Mouse (Mus musculus): ENCODE measurements around the gene Agt.

The Agt gene

DNA sequence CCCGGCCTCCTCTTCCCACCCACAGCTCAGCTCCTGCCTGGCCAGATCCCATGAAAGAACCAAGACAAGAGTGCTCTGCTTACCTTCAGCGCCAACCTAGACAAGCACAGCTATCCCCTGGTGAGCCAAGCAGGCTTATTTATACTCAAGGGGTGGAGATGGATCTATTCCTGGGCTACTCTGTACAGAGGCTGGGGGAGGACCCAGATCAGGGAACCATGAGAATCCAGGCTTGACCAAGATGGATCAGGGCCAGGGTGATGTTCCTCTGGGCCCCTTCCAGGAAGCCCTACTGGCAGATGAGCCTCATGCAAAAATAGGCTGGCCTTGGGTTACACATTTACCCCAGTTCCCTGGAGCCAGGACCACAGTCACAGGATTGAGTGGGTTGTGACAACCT, at the start of gene Agt:
Gene Agt (minus strand): TSS at position 114 of the 400 bp plus-strand sequence.
- no peak for DNase-seq (ENCODE audit: low spot score)

DNA sequence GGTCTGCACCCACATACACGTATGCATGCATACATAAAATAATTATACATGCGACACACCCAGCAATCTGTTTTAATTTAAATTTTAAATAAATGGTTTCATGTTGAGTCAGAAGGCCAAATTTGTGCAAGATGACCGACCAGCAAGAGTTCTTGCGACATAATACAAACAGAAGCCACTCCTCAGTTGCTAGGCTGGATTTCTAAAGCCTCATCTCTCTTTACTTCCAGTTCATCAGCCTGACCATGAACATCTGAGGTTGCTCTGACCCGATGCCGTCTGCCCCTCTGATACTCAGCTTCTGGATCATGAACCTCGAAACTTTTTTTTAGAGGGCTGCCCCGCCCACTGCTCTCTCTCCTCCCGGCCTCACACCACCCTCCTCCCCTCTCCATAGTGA, 48.7 kb upstream of the Agt start:
- DNase-seq (ENCODE audit: low spot score): no peak

DNA sequence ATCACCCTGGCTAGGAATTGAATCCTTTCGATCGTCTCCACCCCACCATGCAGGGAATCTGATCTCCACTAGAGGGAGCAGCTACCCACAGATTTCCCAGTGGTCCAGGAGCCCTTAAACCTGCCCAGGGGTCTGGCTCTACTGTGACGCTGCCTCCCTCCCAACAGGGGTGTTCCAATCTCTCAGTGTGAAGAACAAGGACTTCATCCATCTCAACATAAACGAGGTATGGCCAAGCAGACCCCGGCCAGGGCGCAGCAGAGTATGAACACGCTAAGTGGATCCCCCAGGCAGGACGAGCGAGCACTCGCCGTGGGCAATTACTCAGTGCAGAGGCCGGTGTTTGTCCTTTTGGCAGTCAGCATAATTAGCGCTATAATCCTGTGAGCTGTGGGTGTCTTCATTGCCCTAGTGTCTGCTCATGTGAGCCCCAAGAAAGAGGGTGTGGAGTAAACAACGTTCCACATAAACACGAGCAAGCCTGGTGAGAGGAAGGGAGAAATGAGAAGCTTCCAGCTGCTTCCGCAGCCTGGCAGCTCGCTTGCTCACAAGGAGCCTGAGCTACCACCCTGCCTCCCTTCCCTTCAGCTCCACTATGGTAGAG, 47.9 kb upstream of the Agt start:
- DNase-seq (ENCODE audit: low spot score): no peak

DNA sequence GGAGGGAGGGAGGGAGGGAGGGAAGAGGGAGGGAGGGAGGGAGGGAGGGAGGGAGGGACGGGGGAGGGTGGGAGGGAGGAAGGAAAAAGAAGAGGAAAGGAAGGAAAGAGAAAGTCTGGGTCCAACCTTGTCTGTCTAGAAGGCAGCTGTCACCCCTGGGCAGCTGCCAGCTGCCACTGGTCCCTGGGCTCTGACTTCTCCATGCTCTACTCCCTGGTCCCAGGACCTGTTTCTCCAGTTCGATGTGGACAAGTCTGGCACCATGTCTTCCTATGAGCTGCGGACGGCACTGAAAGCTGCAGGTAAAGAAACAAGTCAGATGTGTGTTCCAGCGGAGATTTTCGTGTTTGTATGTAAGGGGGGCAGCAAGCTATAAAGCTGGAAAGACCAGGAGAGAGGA, 44.8 kb upstream of the Agt start:
- no peak for DNase-seq (ENCODE audit: low spot score)

DNA sequence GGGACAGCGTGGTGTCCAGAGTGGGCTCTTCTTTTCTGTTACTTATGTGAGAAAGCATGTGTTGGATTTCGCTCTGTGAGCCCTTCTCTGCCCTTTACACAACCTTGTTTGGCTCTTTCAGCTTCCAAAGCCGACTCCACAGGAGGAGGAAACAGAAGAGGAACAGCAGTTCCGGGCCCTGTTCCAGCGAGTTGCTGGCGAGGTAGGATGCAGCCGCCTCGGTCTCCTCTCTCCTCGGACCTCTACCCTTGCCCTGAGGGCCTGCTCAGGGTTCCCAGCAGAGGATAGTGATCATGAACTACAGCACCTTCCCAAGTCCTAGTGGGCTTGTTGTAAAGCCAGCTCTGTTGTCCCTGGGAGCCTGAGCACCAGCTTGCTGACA, 39.5 kb upstream of the Agt start:
- no peak for DNase-seq (ENCODE audit: low spot score)

DNA sequence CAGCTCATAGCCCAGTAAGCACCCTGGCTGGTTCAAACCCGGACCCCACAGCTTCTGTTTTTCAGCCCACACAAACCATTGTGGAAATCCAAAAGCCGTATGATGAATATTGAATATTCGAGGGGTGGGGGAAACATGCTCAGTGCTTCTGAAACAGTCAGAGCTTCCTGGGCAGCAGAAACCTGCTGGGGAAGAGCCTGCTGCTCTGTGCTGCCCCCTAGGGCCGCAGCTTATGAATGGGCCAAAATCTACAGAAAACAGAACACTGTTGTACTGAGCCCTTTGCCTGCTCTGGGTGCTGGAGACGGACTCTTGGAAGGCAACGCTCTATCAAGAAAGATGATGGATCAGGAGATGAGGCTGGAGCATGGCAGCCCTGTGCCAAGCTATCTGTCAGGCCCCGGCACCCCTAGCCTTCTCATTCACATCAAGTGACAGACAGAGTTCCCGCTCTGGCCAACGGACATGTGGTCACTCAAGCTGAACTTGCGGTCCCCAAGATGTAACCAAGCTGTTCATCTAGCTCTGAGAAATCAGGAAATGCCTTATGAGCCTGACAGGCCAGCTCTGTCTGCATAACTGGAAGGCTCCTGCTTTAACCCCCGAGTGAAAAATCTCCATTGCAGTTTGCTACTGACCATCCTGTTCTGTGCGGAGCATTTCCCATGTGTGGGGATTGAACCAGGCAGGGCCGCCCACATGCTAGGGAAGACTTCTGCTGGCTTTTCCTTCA, 38.9 kb upstream of the Agt start:
- no peak for DNase-seq (ENCODE audit: low spot score)

DNA sequence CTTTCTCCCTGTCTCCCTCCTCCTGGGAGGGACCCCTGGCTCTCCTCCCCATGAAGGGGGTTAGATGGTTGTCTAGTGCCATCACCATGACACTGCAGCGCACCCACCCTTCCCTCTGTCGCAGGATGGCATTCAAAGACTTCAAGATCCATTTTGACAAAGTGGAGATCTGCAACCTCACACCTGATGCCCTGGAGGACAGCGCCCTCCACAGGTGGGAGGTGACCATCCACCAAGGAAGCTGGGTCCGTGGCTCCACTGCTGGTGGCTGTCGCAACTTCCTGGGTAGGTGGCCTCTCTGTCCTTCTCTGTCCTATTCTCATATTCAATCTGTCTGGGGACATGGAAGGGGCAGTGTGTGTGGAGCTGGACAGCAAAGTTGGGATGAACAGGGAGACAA, 34.6 kb upstream of the Agt start:
- DNase-seq (ENCODE audit: low spot score): no peak

DNA sequence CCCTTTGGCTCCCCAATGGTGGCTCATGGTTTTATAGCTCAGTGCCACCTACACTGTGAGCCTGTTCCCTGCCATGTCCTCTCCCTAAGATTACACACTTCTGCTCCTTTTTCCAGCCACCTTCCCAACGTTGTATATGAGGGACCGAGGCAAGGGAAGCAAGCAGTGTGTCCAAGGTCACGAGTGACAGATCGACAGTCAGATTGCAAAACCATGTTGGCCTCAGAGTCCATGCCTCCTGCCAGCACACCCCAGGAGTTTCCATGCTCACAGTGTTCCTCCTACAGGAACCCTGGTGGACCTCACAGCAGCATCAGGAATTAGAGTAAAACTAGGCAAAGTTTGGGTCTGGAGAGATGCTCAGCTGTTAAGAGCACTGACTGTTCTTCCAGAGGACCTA, 19.9 kb upstream of the Agt start:
- no peak for DNase-seq (ENCODE audit: low spot score)

DNA sequence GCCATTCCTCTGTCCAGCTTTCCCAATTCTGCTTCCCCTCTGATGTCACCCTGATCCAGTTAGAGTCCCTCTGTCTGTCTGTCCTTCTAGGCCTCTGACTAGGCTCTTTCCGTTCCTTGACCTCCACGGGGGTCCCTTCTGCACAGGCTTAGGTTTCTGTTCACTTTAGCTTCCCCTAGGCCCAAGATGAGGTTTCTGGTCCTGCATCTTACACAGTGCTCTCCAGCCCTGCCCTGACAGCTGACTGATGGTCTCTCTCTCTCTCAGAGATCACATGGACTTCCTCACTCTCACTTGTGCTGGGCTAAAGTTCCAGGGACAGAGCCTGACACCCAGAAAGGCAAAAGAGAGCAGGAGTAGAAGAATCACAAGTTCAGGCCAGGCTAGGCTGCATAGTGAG, 17.1 kb upstream of the Agt start:
- no peak for DNase-seq (ENCODE audit: low spot score)

DNA sequence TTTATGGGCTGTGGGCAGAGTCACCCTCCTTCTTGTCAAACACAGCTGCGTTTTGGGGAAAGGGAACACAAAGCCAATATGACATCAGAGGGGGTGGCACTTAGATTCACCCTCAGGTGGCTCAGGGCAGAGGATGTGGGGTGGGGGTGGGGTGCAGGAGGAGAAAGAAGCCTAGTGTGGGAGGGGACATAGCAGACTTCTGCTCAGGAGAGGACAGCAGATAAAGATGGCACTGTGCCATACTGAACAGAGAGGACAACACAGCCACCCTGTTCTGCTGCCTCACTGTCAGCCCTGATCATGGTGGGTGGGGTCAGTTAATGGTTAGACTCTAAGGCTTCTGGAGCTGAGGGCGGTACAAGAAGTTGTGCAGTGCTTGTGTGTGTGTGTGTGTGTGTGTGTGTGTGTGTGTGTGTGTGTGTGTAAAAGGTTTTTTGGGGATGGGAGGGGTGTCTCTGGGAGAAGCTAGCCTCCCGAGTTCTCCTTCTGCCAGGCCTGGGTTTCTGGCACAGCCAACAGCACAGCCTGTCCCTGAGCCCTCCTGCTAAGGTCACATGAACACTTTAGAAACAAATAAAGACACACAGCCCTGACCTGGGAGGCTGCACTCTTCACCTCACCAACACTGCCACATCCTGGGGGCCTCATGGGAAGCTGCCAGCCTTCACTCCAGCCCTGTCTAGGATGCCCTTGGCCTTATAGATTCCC, 16.4 kb upstream of the Agt start:
- no peak for DNase-seq (ENCODE audit: low spot score)

DNA sequence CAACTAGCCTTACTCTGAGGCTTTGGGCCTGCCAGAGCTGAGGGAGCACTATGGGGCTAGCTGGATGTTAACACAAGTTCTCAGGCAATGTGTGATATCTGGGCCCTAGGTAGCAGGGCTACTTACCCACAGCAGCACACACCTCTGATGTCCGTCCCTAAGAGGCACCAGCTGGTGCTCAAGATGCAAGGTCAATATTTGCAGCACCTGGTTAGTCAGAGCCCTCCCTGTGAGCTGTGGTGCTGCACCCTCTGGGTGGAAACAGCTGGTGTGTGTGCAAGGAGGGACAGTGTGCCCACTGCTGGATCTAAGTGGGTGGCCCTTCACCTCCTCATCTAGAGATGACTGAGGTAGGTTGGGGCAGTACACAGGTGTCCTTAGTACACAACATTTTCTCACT, 7.2 kb upstream of the Agt start:
- DNase-seq (ENCODE audit: low spot score): no peak

DNA sequence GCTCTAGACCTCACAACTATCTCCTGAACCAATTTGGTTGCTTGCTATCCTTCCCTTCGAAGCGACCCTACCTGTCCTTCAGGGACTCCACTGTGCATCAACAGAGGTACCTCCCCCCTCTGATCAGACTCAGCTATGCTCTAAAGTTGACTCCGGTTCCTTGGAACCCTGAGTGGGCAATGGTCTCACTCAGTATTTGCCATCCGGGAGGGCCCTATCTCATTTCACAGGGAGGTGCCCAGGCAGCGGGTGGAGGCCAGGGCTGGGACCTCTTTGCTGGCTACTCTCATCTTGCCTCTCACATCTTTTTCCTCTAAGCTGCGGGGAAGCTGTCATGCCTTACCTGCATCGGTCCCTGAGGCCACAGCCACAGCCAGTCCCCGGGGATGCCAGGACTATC, 6.3 kb upstream of the Agt start, which contains the start of gene Capn9:
Gene Capn9 (plus strand): TSS at position 301 of the 400 bp plus-strand sequence.
- DNase-seq (ENCODE audit: low spot score): no peak

DNA sequence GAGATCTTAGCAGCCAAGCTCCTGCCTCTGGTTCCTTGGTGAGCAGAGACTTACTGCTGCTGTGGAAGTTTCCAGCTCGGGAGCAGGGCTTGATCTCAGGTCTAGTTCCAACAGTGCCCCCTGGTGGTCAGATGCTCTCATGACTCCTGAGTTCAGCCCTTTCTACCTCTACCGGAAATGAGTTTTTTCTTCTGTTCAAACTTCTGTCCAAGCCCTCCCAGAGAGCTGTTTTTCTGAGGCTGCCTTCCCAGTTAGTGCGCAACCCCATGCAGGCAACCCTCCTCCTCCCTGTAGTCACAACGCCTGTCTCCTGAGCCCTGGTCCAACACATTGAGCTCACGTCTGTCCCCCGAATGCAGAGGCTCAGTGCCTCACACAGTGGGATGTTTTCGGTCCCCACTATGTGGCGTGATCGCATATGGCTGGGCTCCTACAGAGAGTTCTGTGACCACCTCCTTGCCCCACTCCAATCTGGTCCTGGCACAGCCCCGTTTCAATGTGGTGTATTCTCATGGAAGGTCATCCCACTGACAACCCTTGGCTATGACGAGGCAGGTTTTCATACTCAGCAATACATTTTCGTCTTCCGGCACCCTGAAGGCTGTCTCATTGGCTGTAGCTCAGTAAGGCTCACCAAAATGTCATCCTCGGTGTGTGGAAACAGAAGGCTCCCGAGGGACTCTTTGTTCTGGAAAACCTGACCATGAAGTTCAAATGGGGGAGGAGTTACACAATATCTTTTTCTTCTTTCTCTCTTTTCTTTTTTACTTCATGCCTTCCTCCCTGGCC, 4.2 kb upstream of the Agt start:
- peak; percentile 76 for DNase-seq (ENCODE audit: low spot score)

DNA sequence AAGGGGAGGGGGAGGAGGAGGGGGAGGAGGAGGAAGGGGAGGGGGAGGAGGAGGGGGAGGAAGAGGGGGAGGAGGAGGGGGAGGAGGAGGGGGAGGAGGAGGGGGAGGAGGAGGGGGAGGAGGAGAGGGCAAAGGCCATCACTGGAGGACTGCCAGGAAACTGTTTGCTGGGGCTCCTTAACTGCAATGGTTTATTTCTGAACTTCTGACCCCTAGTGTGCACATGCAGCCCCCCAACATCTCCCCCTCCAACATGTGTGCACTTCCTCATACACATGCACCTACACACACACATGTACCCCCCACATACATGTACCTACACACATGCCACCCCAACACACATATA, 2.9 kb upstream of the Agt start:
- no peak for DNase-seq (ENCODE audit: low spot score)

DNA sequence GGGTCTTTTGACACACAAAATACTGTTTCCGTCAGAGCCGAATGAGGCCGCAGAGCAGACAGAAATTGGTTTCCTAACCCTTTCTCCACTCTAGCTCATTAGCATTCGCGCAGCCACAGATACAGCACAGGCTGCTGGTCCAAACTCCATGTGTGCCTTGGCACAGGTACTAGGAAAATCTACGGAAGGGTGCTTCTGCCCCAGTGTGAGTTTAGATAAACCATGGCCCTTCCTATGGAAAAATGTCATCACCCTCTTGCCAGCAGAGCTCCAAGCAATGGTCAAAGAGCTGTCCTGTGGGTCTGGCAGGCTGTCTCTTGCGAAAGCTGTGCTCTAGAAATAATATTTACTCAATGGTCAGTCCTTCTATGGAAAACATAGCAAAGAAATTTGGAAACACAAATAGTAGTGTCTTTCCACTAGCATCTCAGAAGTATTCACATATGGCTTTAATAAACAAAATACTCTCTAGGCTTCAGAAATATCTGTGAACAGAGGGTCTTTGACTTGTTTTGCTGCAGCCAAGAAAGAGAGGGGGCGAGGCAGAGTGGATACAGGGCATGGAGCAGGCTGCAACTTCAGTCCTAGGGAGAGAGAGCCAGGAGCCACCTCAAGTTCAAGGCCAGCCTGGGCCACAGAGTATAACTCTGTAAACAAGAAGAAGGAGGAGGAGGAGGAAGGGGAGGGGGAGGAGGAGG, 2.4 kb upstream of the Agt start:
- no peak for DNase-seq (ENCODE audit: low spot score)

DNA sequence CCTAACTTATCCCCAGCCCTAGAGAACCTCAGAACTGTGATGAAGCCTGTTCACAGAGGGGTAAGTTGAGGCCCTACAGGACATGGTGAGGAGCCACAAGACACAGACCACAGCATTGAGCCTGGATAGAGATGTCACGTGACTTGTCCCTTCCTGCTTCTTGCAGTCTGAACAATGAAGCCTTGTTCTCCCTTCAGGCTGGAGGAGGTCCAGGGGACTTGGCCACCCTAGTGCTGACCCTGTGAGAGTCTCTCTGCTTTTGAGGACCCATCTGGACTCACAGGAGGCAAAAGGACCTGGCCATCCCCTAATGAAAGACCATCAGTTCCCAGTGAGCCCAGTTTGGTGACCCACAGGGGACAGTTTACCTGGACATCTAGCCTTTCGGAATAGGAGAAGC, 406 bp downstream of the Agt start:
- DNase-seq (ENCODE audit: low spot score): no peak

DNA sequence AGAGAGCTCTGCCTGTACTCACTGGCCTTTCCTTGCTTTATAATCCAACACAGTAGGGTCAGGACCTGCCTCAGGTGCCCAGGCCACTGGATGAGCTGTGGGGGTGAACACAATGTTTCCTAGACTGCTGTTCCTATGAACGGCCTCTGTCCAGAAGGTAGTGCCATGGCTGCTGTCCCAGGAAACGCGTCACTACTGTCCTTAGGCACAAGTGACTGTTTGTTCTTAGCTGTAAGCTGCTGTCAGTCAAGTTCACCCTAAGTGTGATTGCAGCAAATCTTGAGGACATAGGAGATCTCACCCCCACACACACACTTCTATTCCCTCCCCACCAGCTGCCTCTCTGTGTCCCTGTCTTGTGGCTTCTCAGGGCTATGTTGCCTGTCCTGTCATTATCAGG, 1.9 kb downstream of the Agt start:
- DNase-seq (ENCODE audit: low spot score): no peak

DNA sequence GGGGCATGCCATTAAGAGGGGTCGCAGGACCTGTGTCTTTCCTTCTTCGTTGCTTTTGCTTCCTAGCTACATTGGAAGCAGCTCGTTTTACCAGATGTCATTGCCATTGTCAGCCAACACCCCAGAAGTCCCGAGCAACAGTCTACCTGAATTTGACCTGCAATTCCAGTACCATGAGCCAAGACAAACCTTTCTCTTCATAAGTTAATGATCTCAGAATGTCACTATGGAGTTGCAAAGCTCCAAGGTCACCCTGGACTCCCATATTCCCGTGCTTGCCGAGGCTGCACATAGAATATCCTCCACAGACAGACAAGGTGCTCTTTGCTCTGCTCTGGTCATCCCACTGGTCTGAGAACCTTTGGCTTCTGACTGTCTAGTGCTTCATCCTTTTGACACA, 2.4 kb downstream of the Agt start:
- no peak for DNase-seq (ENCODE audit: low spot score)

DNA sequence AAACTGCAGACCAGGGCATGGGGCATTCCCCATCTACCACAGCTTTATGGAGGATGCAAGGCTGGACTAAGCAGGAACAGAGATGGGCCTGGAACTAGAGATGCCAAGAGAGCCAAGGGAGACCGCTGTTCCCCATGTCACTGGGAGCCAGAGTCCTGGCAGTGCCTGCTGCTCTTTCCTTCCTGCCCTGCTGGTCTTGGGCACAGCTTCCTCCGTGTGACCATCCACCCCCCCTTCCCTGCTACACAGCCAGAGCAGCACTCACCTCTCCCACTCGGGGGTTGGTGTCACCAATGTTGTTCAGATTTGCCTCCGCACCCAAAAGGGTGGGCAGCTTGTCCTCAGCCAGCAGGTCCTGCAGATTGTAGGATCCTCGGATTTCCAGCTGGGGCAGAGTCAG, 12.0 kb downstream of the Agt start:
- no peak for DNase-seq (ENCODE audit: low spot score)

DNA sequence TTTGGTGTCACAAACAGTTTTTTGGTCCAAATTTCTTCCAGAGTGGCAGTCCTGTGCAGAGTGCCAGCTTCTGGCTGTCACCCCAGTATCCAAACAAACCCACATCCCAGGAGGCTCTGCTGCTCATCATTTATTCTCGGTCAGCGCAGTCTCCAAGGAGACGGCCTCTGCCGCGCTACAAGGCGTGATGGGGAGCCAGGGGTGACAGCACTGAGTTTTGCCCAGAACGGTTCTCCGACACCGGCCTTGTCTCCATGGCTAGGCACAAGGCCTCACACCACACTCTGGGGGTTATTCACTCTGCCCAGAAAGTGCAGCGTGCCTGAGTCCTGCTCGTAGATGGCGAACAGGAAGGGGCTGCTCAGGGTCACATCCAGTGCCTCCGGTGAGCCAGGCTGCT, 12.8 kb downstream of the Agt start:
- DNase-seq (ENCODE audit: low spot score): no peak

DNA sequence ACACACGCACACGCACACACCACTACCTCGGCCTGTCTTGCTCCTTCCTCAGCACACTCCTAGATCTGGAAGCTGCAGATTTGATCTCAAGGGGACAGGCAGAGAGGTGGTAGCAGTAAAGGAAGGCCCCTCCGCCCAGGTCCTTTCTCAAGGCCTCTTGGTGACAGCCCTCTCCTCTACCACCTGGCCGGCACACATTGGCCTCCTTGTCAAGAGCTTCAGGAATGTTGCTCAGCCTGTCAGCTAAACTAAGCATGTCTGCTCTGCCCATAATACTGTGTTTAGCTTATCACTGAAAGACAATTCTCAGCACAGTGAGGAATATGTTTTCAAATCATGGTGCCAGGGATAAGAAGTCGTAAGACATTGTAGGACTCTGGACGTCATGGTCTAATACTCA, 13.3 kb downstream of the Agt start:
- no peak for DNase-seq (ENCODE audit: low spot score)

DNA sequence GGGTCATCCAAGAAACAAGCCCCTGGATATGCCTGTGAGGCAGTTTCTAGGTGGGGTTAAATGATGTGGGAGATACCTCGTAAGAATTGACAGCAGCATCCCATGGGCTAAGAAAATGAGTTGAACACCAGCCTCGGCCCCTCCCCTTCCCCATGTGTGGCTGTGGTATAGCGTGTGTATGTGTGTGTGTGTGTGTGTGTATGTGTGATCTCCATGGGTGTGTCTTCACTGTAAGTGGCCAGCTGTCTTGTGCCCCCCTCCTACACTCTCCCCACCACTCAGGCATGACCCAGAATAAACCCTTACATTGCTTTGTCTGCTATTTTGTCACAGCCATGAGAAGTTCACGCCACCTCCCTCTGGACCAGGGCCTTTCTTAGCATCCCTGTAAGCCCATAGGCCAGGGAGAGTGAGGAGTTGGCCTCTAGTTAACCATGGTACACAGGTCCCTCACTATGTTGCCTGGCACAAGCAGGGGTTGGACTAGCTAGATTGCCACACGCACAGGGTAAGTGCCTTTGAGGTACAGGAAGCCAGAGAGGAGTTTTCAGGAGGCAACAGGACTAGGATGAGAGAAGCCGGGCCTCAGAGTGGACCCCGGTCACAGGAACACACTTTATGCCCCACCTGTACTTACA, 14.3 kb downstream of the Agt start:
- DNase-seq (ENCODE audit: low spot score): no peak
